Mouse (Mus musculus) lung, adult 2 months (tissue): ENCODE measurements around the gene Ttc37. TPM values are rescaled to one million over a fixed set of nuclear protein-coding genes. Genes with fewer than 3 reads are reported as not detected.

Source experiments
- DNase-seq: peaks from one replicate; pipeline ENCODE4 v3.0.0; 2022
- H3K4me1 ChIP-seq: fragments of 200-500 bp; 2 replicates; pipeline ENCODE4 v1.6.1; 2011; ENCODE audit warnings: low read length; ENCODE audit not compliant: control insufficient read depth, insufficient read depth
- H3K4me3 ChIP-seq: fragments of 200-500 bp; replicated peaks from 2 replicates; pipeline ENCODE3; 2011; ENCODE audit warnings: low read depth, mild to moderate bottlenecking, control low read depth, low read length; ENCODE audit errors: extremely low read depth
- CTCF ChIP-seq: fragments of 200-500 bp; IDR thresholded peaks from 2 replicates; pipeline ENCODE4 v1.5.1; 2011; ENCODE audit warnings: mild to moderate bottlenecking, low read length, control low read depth; ENCODE audit not compliant: insufficient read depth
- POLR2A ChIP-seq: fragments of 200-500 bp; IDR thresholded peaks from 2 replicates; pipeline ENCODE4 v1.6.1; 2011; ENCODE audit warnings: low read depth, mild to moderate bottlenecking, control low read depth, low read length, borderline replicate concordance; ENCODE audit errors: extremely low read depth
- WGBS: fragments of 180-500 bp; shearing (Covaris S2); methylation state at CpG from one replicate; pipeline ENCODE4 v1.1.7; 2018; 5-methylcytosine and 5-hydroxymethylcytosine counted together
- polyA plus RNA-seq: library from polyadenylated mRNA; depleted of rRNA; stranded (reverse); fragments of >200 nt; gene quantifications from 2 replicates; pipeline ENCODE4 v1.2.3, GENCODE M21; 2012; rRNA removed

Gene Ttc37
- polyA plus RNA-seq, 1 experiment, result 8.4 TPM

- DNase-seq, result no peak
- 67% methylated on average over 3 of the region's 3 CpGs for WGBS
- H3K4me1 ChIP-seq, result no peaks in the 10 kb centered on the region
- no peak for TF ChIP-seq CTCF
- TF ChIP-seq POLR2A, result no peak
- no peak overlapping the region for H3K4me3 ChIP-seq
These were observed 98.8 kb downstream of the Ttc37 start for GRCm38 (mm10) chr13:76197297-76197848.

DNA sequence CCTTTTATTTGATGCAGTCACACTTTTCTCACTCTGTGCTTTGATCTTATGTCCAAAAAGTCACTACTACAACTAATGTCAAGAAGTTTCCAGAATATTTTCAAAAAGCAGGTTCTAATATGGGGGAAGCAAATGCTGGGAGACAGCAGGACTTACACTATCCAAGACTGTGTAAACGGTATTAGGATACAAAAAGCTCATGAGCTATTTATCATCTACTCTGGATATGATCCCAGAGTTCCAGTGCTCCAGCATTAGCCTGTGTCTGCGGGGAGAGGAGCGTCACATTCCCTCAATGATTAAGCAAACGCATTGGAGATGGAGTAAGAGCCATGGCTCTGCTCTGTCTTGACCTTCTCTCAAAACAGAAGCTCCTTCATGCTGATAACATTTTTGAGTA, 101.4 kb downstream of the Ttc37 start:
- 67% methylated on average over 4 of the region's 4 CpGs for WGBS
- H3K4me3 ChIP-seq, result no peak overlapping the region
- DNase-seq, result no peak
- TF ChIP-seq CTCF, result no peak
- no peak for TF ChIP-seq POLR2A
- H3K4me1 ChIP-seq, result no peaks in the 10 kb centered on the region

- DNase-seq, result no peak
- 77% methylated on average over 2 of the region's 2 CpGs for WGBS
- TF ChIP-seq CTCF (no peak), POLR2A (no peak)
- Histone ChIP-seq H3K4me3 (no peak overlapping the region), H3K4me1 (no peaks in the 10 kb centered on the region)
These were observed 116.4 kb downstream of the Ttc37 start for GRCm38 (mm10) chr13:76214928-76215327.

DNA sequence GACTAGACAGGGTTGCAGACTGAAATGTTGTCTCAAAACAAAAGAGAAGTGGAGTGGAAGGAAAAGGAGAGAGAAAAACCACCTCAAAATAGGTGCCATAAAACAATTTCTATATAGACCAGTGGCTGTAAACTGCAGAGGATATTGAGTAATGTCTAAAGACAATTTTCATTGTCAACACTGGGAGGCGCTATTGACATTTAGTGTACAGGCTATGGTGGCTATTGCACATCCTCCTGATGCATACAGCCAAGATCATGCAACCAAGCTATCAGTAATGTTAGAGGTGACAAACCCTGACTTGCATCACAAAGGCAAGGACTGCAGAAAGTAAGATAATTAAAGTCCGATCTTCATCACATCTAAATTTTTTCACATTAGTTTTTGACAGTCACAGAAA, 116.9 kb downstream of the Ttc37 start:
- no peak for DNase-seq
- WGBS, result 43% methylated on average over 2 of the region's 2 CpGs
- no peak overlapping the region for H3K4me3 ChIP-seq
- TF ChIP-seq CTCF (no peak), POLR2A (no peak)
- H3K4me1 ChIP-seq, result no peaks in the 10 kb centered on the region

Other genes with a start within 250 kb of the Ttc37 start
- gene Rhobtb3, start 154.8 kb upstream of the Ttc37 start, polyA plus RNA-seq, result 3.3 and 4.6 TPM in 2 replicates
- gene Spata9, start 131.6 kb upstream of the Ttc37 start, polyA plus RNA-seq, result not detected in 2 replicates
- 3.7 and 5.7 TPM in 2 replicates for gene Rfesd, start 80.0 kb upstream of the Ttc37 start, polyA plus RNA-seq
- not detected in 2 replicates for gene Gpr150, start 41.7 kb upstream of the Ttc37 start, polyA plus RNA-seq
- gene Arsk, start 74 bp upstream of the Ttc37 start, polyA plus RNA-seq, result 4.3 and 4.8 TPM in 2 replicates
- gene Fam81b, start 206.3 kb downstream of the Ttc37 start, polyA plus RNA-seq, result 0.20 and 0.93 TPM in 2 replicates